Mouse (Mus musculus): ENCODE results near the gene Prr22. TPM values are rescaled to one million over a fixed set of nuclear protein-coding genes. Genes with fewer than 3 reads are reported as not detected.

Prr22 gene
- polyA plus RNA-seq, 1 experiment, result 1.9 TPM

DNA sequence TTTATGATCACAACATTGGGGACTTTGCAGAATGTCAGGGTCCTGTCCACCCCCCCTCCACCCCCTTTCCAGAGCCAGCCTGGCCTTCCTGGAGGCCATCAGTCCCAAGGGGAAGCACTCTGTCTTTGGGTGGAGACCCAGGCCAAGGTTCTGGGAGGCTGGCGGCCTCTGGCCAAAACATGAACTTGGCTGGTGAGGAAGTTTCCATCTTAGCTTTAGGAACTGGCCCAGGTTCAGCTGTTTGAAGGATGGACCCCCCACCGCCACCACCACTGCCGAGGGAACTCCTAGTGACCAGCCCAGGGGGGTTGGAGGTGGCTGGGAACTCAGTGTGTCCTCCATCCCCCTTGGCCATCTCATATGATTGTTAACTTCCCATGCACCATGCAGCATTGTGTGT lies 9.0 kb upstream of the Prr22 start:
- TF ChIP-seq POLR2A (IDR thresholded peaks at IDR 0.05; ENCODE audit: low read depth, low read length) (no peak), CTCF (conservative IDR thresholded peaks at IDR 0.05; ENCODE audit: insufficient read depth, insufficient read length, low read depth, low read length) (no peak)
- DNase-seq, result no peak
- H3K4me1 ChIP-seq (ENCODE audit: control insufficient read depth, insufficient read depth, low read length), result peaks cover 25% of the 10 kb centered on the region; the same call in 1 of the 2 replicates
- no peaks in the 10 kb centered on the region for H3K27me3 ChIP-seq (replicated peaks; ENCODE audit: control insufficient read depth, insufficient read depth, low read length)
- no peak overlapping the region for H3K27ac ChIP-seq (ENCODE audit: insufficient read depth, low read depth, low read length)
- H3K4me3 ChIP-seq (ENCODE audit: insufficient read depth, low read depth, low read length), result no peak overlapping the region
- no peaks in the 10 kb centered on the region for H3K36me3 ChIP-seq (ENCODE audit: control insufficient read depth, insufficient read depth, low read length)
- 65% methylated on average over 3 of the region's 3 CpGs for WGBS

DNA sequence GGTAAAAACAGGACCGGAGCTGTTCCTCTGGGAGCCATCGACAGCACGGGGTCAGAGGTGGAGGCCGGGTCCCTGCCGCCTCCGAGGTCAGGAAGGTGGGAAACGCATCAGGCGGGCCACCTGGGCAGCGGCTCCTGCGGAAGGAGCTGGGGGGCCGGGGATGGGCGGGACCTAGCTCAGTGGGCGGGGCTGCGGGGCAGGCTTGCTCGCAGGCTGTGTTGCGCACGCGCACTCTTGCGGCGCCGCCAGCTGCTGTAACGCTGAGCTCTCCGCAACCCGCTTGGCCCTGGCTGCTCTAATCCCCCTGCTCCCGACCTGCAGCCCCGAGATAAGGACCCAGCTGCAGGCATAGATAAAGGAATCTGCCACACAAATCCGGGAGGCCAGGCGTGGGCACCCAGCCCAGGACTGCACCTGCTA lies 8.0 kb upstream of the Prr22 start:
- peak; percentile 91 for DNase-seq
- H3K4me3 ChIP-seq (ENCODE audit: insufficient read depth, low read depth, low read length), result peak overlapping the region; percentile 51
- TF ChIP-seq CTCF (conservative IDR thresholded peaks at IDR 0.05; ENCODE audit: insufficient read depth, insufficient read length, low read depth, low read length) (no peak), POLR2A (IDR thresholded peaks at IDR 0.05; ENCODE audit: low read depth, low read length) (peak; percentile 51)

DNA sequence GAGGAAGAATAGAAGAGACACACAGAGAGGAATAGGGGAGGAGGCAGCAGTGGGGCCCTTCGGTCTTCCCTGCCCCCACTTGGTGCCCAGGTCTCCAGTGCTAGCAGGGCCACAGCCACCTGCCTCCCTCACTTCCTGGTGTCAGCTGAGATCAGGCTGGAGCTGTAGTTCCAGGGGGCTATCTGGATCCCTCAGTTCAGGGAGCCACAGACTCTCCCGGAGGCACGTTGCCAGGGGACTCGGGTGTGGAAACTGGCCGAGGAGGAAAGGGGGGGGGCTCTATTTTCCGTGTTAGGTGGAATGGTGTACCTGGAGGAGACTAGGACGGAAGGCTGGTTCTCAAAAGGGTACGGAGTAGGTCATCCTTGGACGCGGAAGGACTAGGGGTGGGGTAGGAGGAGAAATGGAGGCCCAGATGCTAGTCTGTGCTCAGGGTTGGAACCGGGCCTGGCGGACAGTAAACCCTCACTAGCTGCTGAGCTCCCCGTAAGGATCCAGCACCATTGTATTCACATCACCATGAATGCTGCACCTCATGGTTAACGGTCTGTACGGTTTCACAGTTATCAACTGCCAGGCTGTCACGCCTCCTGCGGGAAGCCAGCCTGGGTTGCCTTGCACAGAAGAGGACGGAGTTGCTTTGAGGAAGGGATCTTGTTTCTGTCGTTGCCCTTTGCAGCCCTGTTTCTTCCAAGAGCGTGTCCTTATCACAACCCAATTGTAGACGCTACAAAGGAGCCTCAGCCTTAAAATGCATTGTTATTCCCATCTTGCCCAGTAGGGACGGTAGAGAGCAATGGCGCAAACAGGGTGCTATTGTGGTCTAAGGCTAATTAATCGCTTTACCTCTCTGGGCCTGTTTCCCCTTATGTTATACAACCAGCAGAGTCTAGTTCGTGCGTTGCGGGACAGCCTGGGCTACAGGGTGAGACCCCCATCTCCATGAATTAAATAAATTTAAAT lies 7.0 kb upstream of the Prr22 start:
- peaks cover 25% of the 10 kb centered on the region; the same call in 1 of the 2 replicates for H3K4me1 ChIP-seq (ENCODE audit: control insufficient read depth, insufficient read depth, low read length)
- TF ChIP-seq CTCF (conservative IDR thresholded peaks at IDR 0.05; ENCODE audit: insufficient read depth, insufficient read length, low read depth, low read length) (peak; percentile 84), POLR2A (IDR thresholded peaks at IDR 0.05; ENCODE audit: low read depth, low read length) (no peak)
- no peaks in the 10 kb centered on the region for H3K27me3 ChIP-seq (replicated peaks; ENCODE audit: control insufficient read depth, insufficient read depth, low read length)
- no peaks in the 10 kb centered on the region for H3K36me3 ChIP-seq (ENCODE audit: control insufficient read depth, insufficient read depth, low read length)
- WGBS, result 44% methylated on average over 27 of the region's 27 CpGs
- DNase-seq, result peak; percentile 76
- H3K4me3 ChIP-seq (ENCODE audit: insufficient read depth, low read depth, low read length), result no peak overlapping the region
- peak overlapping the region; percentile 79 for H3K27ac ChIP-seq (ENCODE audit: insufficient read depth, low read depth, low read length)

More for the DNA sequence above, 8.0 kb upstream of the Prr22 start:
- H3K27ac ChIP-seq (ENCODE audit: insufficient read depth, low read depth, low read length), result peak overlapping the region; percentile 79
- H3K36me3 ChIP-seq (ENCODE audit: control insufficient read depth, insufficient read depth, low read length), result no peaks in the 10 kb centered on the region
- WGBS, result under 1% methylated on average over 28 of the region's 28 CpGs
- no peaks in the 10 kb centered on the region for H3K27me3 ChIP-seq (replicated peaks; ENCODE audit: control insufficient read depth, insufficient read depth, low read length)
- H3K4me1 ChIP-seq (ENCODE audit: control insufficient read depth, insufficient read depth, low read length), result peaks cover 25% of the 10 kb centered on the region; the same call in 1 of the 2 replicates

DNA sequence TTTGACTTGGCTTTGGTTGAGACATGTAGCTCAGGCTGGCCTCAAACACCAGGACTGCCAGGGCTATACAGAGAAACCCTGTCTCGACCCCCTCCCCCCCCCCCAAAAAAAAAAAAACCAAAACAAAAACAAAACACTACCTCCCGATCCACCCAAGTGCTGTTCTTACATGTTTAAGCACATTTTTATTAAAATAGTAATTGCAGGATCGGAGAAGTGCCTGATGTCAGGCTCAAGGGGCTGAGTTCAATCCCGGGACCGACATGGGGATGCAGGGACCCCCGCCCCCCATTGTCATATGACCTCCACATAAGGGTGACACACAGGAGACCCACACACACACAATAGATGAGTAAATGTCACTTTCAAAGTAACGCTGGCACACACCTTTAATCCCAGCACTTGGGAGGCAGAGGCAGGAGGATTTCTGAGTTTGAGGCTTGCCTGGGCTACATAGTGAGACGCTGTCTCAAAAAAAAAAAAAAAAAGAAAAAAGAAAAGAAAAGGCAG lies 6.3 kb upstream of the Prr22 start:
- peak overlapping the region; percentile 97; the same call in 1 of the 2 replicates for H3K27ac ChIP-seq (ENCODE audit: insufficient read depth, low read depth, low read length)
- DNase-seq, result no peak
- no peak for TF ChIP-seq CTCF (conservative IDR thresholded peaks at IDR 0.05; ENCODE audit: insufficient read depth, insufficient read length, low read depth, low read length)
- no peak for TF ChIP-seq POLR2A (IDR thresholded peaks at IDR 0.05; ENCODE audit: low read depth, low read length)

DNA sequence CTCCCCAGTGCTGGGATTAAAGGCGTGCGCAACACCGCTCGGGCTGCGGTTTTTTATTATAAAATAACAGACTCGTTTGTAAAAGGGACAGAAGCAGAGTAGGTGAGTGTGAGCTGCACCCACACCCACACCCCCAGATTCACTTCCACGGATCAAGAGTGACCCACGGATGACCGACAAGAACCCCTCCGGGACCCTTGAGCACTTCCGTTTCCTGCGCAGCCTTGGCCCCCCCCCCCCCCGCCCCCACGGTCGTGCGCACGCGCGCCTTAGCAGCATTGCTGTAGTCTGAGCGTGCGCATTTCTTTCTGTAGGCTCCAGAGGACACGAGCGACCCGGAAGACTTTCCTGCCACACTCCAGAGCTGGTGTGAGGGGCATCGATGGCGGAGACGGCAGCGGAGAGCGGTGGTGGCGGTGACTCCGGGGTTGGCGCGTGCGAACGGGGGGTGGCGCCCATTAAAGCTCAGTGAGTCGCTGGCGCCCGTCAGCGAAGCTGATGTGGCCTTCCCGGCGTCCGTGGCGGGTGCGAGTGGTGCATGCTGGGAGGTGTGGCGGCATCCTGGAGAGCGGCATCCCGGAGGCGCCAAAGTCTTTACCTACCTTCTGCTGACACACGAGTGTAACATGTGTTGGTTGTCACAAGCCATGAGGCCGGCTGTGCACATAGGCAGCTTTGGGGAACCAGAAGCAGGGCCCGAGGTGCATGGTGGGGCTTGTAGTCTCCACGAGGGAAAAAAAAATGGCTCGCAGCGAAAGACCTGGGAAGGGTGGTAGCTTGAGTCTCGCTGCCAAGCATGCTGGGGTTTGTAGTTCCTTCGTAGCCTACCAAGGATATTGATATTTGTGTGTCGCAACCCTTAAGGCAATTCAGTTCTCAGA lies 5.3 kb upstream of the Prr22 start, which contains the start of gene Dus3l:
Gene Dus3l (plus strand): TSS at position 284 of the 881 bp plus-strand sequence.
- Histone ChIP-seq H3K4me1 (ENCODE audit: control insufficient read depth, insufficient read depth, low read length) (peaks cover 21% of the 10 kb centered on the region; the same call in 1 of the 2 replicates), H3K36me3 (ENCODE audit: control insufficient read depth, insufficient read depth, low read length) (no peaks in the 10 kb centered on the region), H3K27me3 (replicated peaks; ENCODE audit: control insufficient read depth, insufficient read depth, low read length) (no peaks in the 10 kb centered on the region), H3K27ac (ENCODE audit: insufficient read depth, low read depth, low read length) (peak within 1 kb of the TSS; percentile 99), H3K4me3 (ENCODE audit: insufficient read depth, low read depth, low read length) (peak within 1 kb of the TSS; percentile 93)
- TF ChIP-seq CTCF (conservative IDR thresholded peaks at IDR 0.05; ENCODE audit: insufficient read depth, insufficient read length, low read depth, low read length), result no peak
- peak; percentile 51 for TF ChIP-seq POLR2A (IDR thresholded peaks at IDR 0.05; ENCODE audit: low read depth, low read length)
- 1% methylated on average over 57 of the region's 58 CpGs for WGBS
- peak; percentile 94 for DNase-seq

More for the DNA sequence above, 6.3 kb upstream of the Prr22 start:
- no peak overlapping the region; the same call in 1 of the 2 replicates for H3K4me3 ChIP-seq (ENCODE audit: insufficient read depth, low read depth, low read length)
- H3K27me3 ChIP-seq (replicated peaks; ENCODE audit: control insufficient read depth, insufficient read depth, low read length), result no peaks in the 10 kb centered on the region
- H3K36me3 ChIP-seq (ENCODE audit: control insufficient read depth, insufficient read depth, low read length), result no peaks in the 10 kb centered on the region
- H3K4me1 ChIP-seq (ENCODE audit: control insufficient read depth, insufficient read depth, low read length), result peaks cover 21% of the 10 kb centered on the region; the same call in 1 of the 2 replicates
- WGBS, result 77% methylated on average over 8 of the region's 8 CpGs

DNA sequence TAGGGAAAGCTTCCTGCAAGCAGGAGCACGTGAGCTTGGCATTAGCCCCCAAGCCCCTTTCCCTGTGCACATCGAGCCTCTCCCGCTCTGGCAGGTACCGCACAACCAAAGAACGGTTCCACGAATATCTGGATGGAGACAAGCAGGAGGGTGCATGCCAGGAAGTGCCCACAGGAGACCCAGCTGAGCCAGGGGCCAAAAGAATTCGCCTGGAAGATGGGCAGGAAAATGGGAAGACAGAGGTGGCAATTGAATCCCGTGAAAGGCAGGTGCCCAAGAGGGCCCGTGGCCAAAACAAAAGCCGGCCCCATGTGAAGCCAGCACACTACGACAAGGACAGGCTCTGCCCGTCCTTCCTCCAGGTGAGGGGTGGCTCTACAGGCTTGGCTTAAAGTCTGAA lies 4.6 kb upstream of the Prr22 start:
- H3K27ac ChIP-seq (ENCODE audit: insufficient read depth, low read depth, low read length), result 0 out of 2 replicates have a peak overlapping the region, but pooled peaks have one; percentile 5
- DNase-seq, result no peak
- TF ChIP-seq CTCF (conservative IDR thresholded peaks at IDR 0.05; ENCODE audit: insufficient read depth, insufficient read length, low read depth, low read length), result no peak
- TF ChIP-seq POLR2A (IDR thresholded peaks at IDR 0.05; ENCODE audit: low read depth, low read length), result no peak
- H3K36me3 ChIP-seq (ENCODE audit: control insufficient read depth, insufficient read depth, low read length), result no peaks in the 10 kb centered on the region
- peak overlapping the region; percentile 93 for H3K4me3 ChIP-seq (ENCODE audit: insufficient read depth, low read depth, low read length)
- no peaks in the 10 kb centered on the region for H3K27me3 ChIP-seq (replicated peaks; ENCODE audit: control insufficient read depth, insufficient read depth, low read length)
- WGBS, result 42% methylated on average over 12 of the region's 12 CpGs
- H3K4me1 ChIP-seq (ENCODE audit: control insufficient read depth, insufficient read depth, low read length), result peaks cover 21% of the 10 kb centered on the region; the same call in 1 of the 2 replicates

All from kidney, adult 2 months (tissue).